Mouse (Mus musculus) hindbrain, embryonic 11.5 days (tissue): ENCODE results near the gene Kcnj14. TPM values are rescaled to one million over a fixed set of nuclear protein-coding genes. Genes with fewer than 3 reads are reported as not detected.
A peak's percentile ranks its signal among the peaks of the same experiment; 100 is the strongest.

Experiments used
- ATAC-seq: fragments of 200-750 bp; cut with Nextera tagmentation; 2 replicates; pipeline ENCODE4 v1.8.0; 2017; ENCODE audit warnings: mild to moderate bottlenecking, moderate TSS enrichment, moderate library complexity; ENCODE audit not compliant: low FRiP score
- DNase-seq: peaks from one replicate; pipeline ENCODE4 v3.0.0-alpha.2; 2015; ENCODE audit warnings: low spot score
- H3K27ac ChIP-seq: fragments of 300-500 bp; sonication (generic); 2 replicates; pipeline ENCODE4 v1.5.1; 2014; ENCODE audit warnings: mild to moderate bottlenecking, low read depth, low read length
- H3K27me3 ChIP-seq: fragments of 300-500 bp; sonication (generic); 2 replicates; pipeline ENCODE4 v1.6.1; 2014; ENCODE audit warnings: mild to moderate bottlenecking, low read length, moderate library complexity, mixed read lengths; ENCODE audit not compliant: control insufficient read depth, insufficient read depth
- H3K36me3 ChIP-seq: fragments of 300-500 bp; sonication (generic); 2 replicates; pipeline ENCODE4 v1.6.1; 2014; ENCODE audit warnings: mild to moderate bottlenecking, low read length, moderate library complexity, mixed read lengths; ENCODE audit not compliant: control insufficient read depth, insufficient read depth
- H3K4me1 ChIP-seq: fragments of 300-500 bp; sonication (generic); replicated peaks from 2 replicates; pipeline ENCODE4 v1.6.1; 2014; ENCODE audit warnings: low read length, mixed read lengths; ENCODE audit not compliant: control insufficient read depth, insufficient read depth
- H3K4me2 ChIP-seq: fragments of 300-500 bp; sonication (generic); replicated peaks from 2 replicates; pipeline ENCODE4 v1.6.1; 2014; ENCODE audit warnings: mild to moderate bottlenecking, low read depth, low read length
- H3K4me3 ChIP-seq: fragments of 300-500 bp; sonication (generic); 2 replicates; pipeline ENCODE4 v1.5.1; 2014; ENCODE audit warnings: low read depth, low read length
- H3K9ac ChIP-seq: fragments of 300-500 bp; sonication (generic); 2 replicates; pipeline ENCODE4 v1.6.1; 2014; ENCODE audit warnings: low read depth, low read length
- H3K9me3 ChIP-seq: fragments of 300-500 bp; sonication (generic); 2 replicates; pipeline ENCODE4 v1.6.1; 2016; ENCODE audit warnings: low read length; ENCODE audit not compliant: control insufficient read depth
- WGBS: fragments of 180-500 bp; shearing (Covaris S2); extraction: QIAGEN DNeasy Blood & Tissue Kit; methylation state at CpG from one replicate; pipeline ENCODE4 v1.1.7; 2014; 5-methylcytosine and 5-hydroxymethylcytosine counted together
- polyA plus RNA-seq: library from polyadenylated mRNA; unstranded; fragments of >200 nt; fragmentation: Nextera tagmentation; extraction: Ambion mirVana; gene quantifications from 2 replicates; pipeline ENCODE4 v1.2.1, GENCODE M21; 2014

The Kcnj14 gene
- polyA plus RNA-seq, 1 experiment from 2014 or later: 0.48 TPM

DNA sequence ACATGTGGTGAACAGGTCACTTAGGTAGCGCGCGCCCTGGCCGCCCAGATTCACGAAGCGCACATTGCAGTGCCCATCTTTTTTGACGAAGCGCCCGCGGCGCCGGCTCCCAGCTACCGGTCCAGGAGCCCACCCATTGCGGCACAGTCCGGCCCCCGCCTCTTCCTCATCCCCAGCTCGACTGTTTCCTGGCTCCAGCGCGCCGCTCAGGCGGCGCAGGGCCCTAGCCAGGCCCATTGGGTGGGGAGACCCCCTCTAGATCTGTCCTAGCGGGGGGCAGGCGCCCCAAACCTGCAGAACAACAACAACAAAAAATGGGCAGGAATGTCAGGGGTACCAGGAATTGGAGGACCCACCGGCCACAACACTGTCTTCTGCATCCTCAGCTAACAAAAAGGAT, 4.7 kb downstream of the Kcnj14 start:
- 0 out of 2 replicates have a peak overlapping the region, but pooled peaks have one; percentile 14 for H3K4me2 ChIP-seq
- peaks cover 2% of the 10 kb centered on the region; the same call in 1 of the 2 replicates for H3K27me3 ChIP-seq
- no peak for ATAC-seq
- H3K9ac ChIP-seq: no peak overlapping the region
- H3K9me3 ChIP-seq: no peaks in the 10 kb centered on the region
- H3K27ac ChIP-seq: no peak overlapping the region
- no peaks in the 10 kb centered on the region for H3K36me3 ChIP-seq
- peaks cover 5% of the 10 kb centered on the region for H3K4me1 ChIP-seq
- 9% methylated on average over 17 of the region's 25 CpGs for WGBS
- no peak for DNase-seq
- 0 out of 2 replicates have a peak overlapping the region, but pooled peaks have one; percentile 8 for H3K4me3 ChIP-seq

DNA sequence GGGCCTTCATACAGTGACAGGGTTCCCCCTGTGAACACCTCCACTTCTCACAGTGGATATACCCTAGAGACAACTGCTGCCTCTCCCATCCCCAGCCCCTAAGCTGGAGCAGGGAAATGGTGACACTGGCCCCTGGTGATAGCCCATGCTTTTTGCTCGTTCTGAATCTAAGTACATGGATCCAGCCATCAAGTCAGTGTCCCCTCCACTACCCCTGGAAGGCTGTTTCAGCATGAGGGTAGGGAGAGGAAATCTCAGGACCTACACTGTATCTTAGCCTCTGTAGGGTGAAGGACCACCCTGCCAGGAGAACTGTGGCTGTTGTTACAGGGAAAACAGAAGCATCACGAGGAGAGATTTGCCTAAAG, 8.6 kb downstream of the Kcnj14 start:
- Histone ChIP-seq H3K4me2 (no peak overlapping the region), H3K9ac (no peak overlapping the region), H3K4me1 (peaks cover 14% of the 10 kb centered on the region), H3K4me3 (no peak overlapping the region), H3K27me3 (peaks cover 2% of the 10 kb centered on the region; the same call in 1 of the 2 replicates), H3K9me3 (no peaks in the 10 kb centered on the region), H3K27ac (no peak overlapping the region), H3K36me3 (peaks cover 14% of the 10 kb centered on the region; the same call in 1 of the 2 replicates)
- 58% methylated on average over 2 of the region's 2 CpGs for WGBS
- ATAC-seq (no peak), DNase-seq (no peak)

DNA sequence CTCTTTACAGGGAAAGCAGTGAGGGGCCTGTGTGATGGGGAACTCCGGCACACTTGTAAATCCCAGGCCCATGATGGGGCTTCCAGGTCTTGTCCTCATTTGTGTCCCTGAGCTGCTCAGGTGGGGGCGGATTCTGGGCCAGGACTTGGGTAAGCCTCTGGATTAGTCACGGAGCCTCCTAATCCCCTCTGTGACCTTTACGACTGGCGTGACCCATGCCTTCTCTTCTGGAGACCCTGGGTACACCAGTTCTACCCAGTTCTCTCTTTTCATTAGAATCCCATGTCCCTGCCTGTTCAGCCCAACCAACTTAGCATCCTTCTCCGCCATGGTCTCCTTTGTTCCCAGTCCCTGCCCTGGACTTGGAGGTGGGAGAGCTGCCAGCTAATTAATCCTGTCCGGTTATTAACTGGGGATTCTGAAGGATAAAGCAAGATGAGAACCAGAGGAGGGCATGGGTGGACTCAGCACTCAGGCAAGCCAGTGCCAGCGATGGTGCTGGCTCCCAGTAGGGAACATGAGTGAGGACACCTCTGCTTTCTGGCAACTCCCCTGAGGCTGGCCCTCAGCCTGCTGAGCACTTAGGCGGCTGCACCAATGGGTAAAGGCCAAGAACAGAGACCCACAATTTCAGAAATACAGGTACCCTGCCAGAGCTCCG, 9.1 kb downstream of the Kcnj14 start:
- DNase-seq (no peak), ATAC-seq (no peak)
- H3K36me3 ChIP-seq: peaks cover 18% of the 10 kb centered on the region; the same call in 1 of the 2 replicates
- no peak overlapping the region; the same call in 1 of the 2 replicates for H3K9ac ChIP-seq
- 48% methylated on average over 10 of the region's 10 CpGs for WGBS
- peak overlapping the region; percentile 39; the same call in 1 of the 2 replicates for H3K4me2 ChIP-seq
- H3K4me1 ChIP-seq: peaks cover 14% of the 10 kb centered on the region
- H3K27me3 ChIP-seq: peaks cover 2% of the 10 kb centered on the region; the same call in 1 of the 2 replicates
- no peaks in the 10 kb centered on the region for H3K9me3 ChIP-seq
- no peak overlapping the region for H3K27ac ChIP-seq
- no peak overlapping the region; the same call in 1 of the 2 replicates for H3K4me3 ChIP-seq

DNA sequence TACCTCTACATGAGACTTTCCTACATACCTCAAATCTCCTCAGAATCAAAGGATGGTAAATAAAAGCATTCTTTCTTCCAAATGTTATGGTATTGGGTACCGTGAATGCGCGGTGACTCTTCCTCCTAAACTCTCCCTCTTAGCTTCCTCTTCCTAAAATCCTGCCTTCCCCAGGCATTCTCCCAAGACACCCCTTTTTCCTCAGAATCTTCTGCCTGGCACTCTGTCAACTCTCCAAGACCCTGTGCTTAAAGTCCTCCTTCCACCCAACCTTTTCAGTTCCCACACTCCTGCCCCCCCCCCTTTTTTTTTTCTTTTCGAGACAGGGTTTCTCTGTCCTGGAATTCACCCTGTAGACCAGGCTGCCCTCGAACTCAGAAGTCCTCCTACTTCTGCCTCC, 9.7 kb downstream of the Kcnj14 start:
- ATAC-seq (0 out of 2 replicates have a peak, but pooled peaks have one; percentile 1), DNase-seq (no peak)
- H3K27me3 ChIP-seq: peaks cover under 1% of the 10 kb centered on the region; the same call in 1 of the 2 replicates
- H3K4me2 ChIP-seq: peak overlapping the region; percentile 39
- peaks cover 14% of the 10 kb centered on the region for H3K4me1 ChIP-seq
- H3K4me3 ChIP-seq: peak overlapping the region; percentile 23
- H3K27ac ChIP-seq: no peak overlapping the region
- H3K9ac ChIP-seq: no peak overlapping the region; the same call in 1 of the 2 replicates
- H3K36me3 ChIP-seq: peaks cover 23% of the 10 kb centered on the region
- WGBS: 6% methylated on average over 5 of the region's 5 CpGs
- no peaks in the 10 kb centered on the region for H3K9me3 ChIP-seq

DNA sequence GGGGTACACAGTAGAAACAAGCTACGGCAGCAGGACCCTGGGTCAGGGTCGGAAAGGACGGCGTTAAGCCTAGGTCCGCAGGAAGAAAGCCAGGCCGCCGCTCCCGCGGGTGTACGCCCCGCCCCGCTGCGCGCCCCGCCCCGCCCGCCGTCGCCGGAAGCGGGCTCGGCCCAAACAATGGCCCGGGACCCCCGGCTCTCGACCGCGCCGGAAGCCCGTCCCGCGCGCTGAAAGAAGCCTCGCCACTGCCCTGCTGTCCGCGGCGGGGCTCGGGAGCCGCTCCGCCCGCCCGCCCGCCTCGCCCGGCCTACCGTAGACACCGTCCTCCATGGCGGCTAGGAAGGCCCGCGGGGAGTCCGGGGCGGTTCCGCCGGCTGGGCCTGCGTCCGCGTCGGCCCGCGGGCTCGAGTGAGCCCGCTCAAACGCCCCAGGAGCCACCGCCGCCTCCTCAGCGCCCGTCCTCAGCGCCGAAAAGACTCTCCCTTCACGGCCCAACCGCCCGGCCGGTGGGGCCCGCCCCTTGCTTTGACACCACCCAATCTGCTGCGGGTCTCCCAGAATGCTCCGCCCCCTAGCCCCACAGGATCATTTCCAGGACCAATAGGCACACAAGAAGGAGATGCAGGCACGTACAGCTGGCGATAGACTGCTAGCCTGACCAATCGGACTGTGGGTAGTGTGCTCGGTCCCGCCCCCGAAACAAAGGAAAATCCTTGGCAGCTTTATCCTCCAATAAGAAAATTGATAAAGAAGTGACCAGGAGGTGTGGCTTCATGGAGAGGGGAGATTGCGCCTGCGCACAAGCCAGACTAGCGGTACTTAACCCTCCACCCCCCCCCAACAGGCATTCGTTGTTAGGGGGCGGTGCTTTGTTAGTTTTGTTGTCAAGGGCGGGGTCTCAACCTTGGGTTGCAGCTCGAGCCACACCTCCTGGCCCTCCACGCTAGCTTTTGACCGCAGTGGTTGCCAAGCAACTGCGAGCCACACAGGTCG, 10.5 kb downstream of the Kcnj14 start, which contains the start of gene Cyth2:
Cyth2 (minus strand) TSS at position 795 of the 993 bp plus-strand sequence.
- H3K9me3 ChIP-seq: no peaks in the 10 kb centered on the region
- ATAC-seq (peak; percentile 99), DNase-seq (peak; percentile 100)
- WGBS: under 1% methylated on average over 75 of the region's 92 CpGs
- peak within 1 kb of the TSS; percentile 76 for H3K4me2 ChIP-seq
- H3K27me3 ChIP-seq: no peaks in the 10 kb centered on the region
- H3K4me1 ChIP-seq: peaks cover 14% of the 10 kb centered on the region
- peak within 1 kb of the TSS; percentile 100 for H3K9ac ChIP-seq
- peaks cover 31% of the 10 kb centered on the region for H3K36me3 ChIP-seq
- peak within 1 kb of the TSS; percentile 97 for H3K4me3 ChIP-seq
- H3K27ac ChIP-seq: peak within 1 kb of the TSS; percentile 100

DNA sequence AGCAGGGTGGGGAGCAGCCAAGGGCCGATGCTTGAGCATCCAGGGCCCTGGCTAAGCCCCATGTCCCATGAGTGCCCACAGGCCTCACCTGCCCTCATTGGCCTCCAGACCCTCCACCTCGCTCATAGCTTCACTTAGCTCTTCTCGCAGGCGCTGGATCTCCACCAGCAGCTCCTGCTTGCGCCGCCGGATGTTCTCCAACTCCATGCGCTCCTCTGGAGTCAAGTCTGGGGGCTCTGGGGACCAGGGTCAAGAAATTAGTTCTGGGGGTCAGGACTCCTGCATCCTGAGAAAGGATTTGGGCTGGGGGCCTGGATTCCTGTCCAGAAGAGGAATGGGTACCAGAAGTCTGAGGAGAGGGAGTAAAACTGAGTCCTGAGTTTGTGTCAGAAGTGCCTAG, 11.7 kb downstream of the Kcnj14 start:
- H3K9ac ChIP-seq: peak overlapping the region; percentile 100
- peaks cover 19% of the 10 kb centered on the region for H3K4me1 ChIP-seq
- H3K36me3 ChIP-seq: peaks cover 36% of the 10 kb centered on the region
- no peaks in the 10 kb centered on the region for H3K27me3 ChIP-seq
- peak overlapping the region; percentile 76 for H3K4me2 ChIP-seq
- no peaks in the 10 kb centered on the region for H3K9me3 ChIP-seq
- H3K27ac ChIP-seq: no peak overlapping the region
- ATAC-seq: no peak
- DNase-seq: no peak
- 93% methylated on average over 8 of the region's 8 CpGs for WGBS
- H3K4me3 ChIP-seq: peak overlapping the region; percentile 97

DNA sequence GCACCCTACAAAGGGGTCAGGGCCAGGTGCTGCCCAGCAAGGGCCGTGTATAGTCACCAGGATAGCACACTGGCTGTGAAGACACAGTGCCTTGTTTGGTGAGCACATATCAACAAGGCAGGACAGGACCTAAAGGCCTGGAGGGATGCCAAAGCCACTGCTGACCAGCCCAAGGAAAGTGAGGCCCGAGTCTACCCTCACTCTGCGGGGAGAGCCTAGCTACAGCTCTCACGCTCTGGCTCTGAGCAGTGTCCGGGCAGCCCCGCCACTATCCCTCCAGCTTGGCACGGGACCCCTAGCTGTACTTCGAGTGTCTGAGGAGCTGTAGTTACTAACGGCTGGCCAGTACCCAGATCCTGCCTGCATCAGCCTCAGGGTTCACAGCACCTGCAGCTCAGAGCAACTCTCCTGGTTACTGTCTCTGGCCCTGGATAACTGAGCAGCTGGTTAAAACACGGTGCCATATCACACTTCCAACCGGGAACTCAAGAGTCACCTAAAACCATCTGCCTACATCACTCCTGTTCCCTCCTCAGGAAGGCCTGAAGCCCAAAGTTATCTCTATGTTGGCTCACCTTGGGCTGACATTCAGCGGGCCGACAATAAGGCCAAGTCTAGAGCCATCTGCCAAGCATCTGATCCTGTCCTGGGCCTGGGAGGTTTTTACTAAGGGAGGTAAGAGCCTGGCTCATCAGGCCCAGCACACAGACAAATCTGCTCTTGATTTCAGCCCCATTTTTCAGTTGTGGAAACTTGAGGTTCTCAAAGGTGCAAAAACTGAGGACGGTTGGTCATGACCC, 15.1 kb downstream of the Kcnj14 start:
- no peak overlapping the region for H3K27ac ChIP-seq
- WGBS: 91% methylated on average over 14 of the region's 14 CpGs
- H3K36me3 ChIP-seq: peaks cover 40% of the 10 kb centered on the region

DNA sequence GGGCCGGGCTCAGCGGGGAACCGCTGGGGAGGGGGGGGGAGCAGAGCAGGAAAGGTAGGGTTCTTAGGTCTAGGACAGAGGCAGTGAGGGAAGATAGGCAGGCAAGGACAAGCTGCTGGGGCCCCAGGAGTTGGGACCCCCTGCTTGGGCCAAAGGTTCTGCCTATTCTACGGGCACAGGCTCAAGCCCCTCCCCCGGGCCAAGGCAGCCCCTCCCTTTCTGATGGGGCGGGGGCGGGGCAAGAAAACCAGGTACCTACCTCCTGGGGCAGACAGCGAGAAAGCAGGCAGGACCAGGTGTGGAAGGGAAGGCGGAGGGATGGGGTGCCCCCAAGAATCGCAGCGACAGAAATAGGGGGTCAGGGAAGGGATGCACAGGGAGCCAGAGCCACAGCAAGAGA, 16.1 kb downstream of the Kcnj14 start:
- ATAC-seq (no peak), DNase-seq (no peak)
- Histone ChIP-seq H3K4me2 (no peak overlapping the region), H3K9me3 (no peaks in the 10 kb centered on the region), H3K27ac (no peak overlapping the region), H3K9ac (no peak overlapping the region), H3K36me3 (peaks cover 40% of the 10 kb centered on the region), H3K4me1 (peaks cover 14% of the 10 kb centered on the region), H3K4me3 (no peak overlapping the region), H3K27me3 (no peaks in the 10 kb centered on the region)
- 51% methylated on average over 7 of the region's 11 CpGs for WGBS

More for the DNA sequence above, 15.1 kb downstream of the Kcnj14 start:
- DNase-seq (no peak), ATAC-seq (no peak)
- Histone ChIP-seq H3K4me3 (no peak overlapping the region), H3K9me3 (no peaks in the 10 kb centered on the region), H3K27me3 (no peaks in the 10 kb centered on the region), H3K9ac (no peak overlapping the region), H3K4me1 (peaks cover 14% of the 10 kb centered on the region), H3K4me2 (no peak overlapping the region)
